Mouse (Mus musculus): ENCODE data around the gene Cdk2ap2.
"Not testable (repeated sequence)": the region's sequence is repeated elsewhere in the genome, so short reads cannot be mapped to it uniquely, and the experiment has no call there.

GRCm38 (mm10) chr19:4049069-4049468, 47.9 kb upstream of the Cdk2ap2 start:
- not testable (repeated sequence) for TF ChIP-seq CHD2 (IDR thresholded peaks at IDR 0.05; ENCODE audit: low read depth, low read length); HCFC1 (IDR thresholded peaks at IDR 0.05; ENCODE audit: borderline replicate concordance, insufficient read depth, low read length)

Measured in ES-E14 (cell line).